Mouse (Mus musculus): ENCODE results near the gene Frmpd3.
A peak's percentile ranks its signal among the peaks of the same experiment; 100 is the strongest.
"Not testable (repeated sequence)": the region's sequence is repeated elsewhere in the genome, so short reads cannot be mapped to it uniquely, and the experiment has no call there.

The Frmpd3 gene

DNA sequence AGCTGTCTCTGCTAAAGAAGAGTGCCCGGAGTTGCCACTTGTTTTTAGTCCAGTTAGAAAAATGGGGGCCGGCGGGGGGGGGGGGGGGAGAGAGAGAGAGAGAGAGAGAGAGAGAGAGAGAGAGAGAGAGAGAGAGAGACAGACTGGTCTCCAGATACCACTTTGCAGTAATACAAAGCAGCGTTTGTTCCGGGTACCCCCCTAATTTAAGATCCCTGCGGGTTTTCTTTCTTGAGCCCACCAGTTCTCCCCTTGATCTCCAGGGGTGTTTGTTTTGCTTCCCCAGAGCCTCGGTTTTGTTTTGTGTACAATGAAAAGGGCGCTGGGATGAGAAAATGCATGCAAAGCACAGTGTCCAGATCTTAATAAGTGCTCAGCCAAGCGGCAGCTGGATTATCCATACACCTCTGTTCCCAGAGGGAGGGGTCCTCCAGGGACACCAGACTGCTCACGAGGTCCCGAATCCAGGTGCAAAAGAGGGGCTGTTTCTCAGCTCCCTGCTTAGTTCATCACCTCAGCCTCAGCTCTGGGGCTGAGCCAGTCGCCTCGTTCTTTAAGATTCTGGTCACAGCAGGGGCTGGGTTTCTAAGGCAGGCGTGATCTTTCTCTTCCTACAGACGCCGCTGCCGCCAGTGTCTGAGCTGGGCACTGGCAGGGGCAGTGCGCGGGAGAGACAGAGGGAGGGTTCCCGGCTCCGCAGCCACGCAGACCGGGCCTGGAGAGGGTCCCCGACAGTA is at the start of gene Frmpd3:
TSS of gene Frmpd3 (plus strand) at position 608 of the 737 bp plus-strand sequence.
- DNase-seq (ENCODE audit: low read depth, low spot score) = no peak

DNA sequence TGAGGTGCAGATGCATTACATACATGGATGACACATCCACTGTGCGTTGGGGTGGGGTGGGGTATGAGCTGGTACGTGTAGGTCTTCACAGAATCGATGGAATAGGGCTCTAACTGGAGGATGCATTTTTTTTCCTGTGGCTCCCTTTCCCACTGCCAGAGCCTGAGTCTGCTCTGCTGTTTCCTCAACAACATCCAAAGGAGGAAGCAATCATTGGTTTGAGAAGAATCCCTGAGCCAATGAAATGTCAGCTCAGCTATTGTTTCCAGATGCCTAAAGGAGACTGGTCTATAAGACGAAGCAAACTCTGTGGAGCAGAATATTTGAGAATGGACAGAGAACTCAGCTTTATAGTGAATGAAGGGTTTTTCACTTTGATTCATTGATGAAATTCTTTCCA is 38.3 kb upstream of the Frmpd3 start:
- no peak for DNase-seq (ENCODE audit: low read depth, low spot score)

DNA sequence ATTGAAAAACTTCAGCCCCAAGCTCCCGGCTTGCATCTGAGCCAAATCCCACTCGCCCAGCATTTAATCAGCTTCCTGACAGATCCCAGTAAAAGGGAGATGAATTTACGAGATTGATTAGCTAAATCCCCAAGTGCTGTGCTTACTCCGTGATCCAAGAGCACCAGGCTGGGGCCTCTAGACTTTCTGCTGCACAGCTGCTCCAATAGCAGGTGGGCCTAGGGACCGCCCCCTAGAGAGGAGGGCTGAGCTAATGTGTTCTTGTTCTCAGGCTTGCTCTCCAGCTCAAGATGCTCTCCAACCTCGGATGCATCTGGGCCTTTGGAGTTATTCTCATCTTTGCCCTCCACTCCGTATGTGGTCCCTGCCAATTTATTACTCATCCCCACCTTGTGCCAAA is 36.4 kb upstream of the Frmpd3 start:
- DNase-seq (ENCODE audit: low read depth, low spot score) = no peak

DNA sequence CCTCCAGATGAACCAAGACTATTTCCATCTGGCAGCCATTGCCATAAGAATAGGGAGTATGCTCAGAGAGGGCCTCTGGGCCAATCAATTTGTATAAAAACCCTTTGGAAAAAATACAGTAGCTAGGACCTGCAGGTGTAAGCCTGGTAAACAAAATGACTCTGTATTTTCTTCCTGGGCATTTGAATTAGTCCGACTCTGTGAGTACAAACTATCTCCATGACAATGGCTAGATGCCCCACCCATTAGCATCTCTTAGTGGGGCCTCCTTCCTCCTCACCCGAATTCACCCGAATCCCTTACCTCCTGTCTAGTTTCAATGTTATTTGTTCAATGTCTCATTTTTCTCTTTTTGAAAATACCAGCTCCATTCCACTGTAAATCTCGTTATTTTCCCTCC is 24.1 kb upstream of the Frmpd3 start:
- no peak for DNase-seq (ENCODE audit: low read depth, low spot score)

DNA sequence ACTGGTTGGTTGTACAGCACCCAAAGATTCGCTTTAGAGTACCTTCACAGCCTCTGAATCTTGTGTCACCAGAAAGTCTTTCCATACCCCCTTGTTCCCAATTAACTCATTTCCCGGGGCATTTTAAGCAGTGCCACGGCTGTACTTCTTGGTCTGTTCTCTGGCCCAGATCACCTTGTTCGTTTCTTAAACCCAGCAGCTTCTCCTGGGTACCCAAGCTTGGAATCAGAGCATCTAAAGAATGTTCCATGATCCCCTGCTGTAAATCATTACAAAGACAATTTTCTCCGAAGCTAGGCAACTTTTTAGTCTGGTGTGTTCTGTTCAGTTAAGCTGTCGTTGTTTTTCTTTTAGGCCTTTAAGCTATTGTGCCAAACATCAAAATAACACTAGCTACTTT is 22.9 kb upstream of the Frmpd3 start:
- no peak for DNase-seq (ENCODE audit: low read depth, low spot score)

DNA sequence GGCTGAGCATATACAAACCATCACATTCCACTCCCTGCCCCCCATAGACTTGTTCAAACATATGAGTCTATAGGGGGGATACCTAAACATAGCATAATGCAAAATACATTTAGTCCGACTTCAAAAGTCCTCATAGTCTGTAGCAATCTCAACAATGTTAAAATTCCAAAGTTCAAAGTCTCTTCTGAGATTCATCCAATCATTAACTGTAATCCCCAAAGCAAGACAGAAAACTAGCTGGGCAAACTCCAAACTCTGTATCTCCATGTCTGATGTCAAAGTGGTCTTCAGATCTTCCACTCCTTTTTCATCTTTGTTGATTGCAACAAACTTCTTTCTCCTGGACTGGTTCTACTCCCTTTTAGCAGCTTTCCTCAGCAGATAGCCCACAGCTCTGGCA is 21.4 kb upstream of the Frmpd3 start:
- DNase-seq (ENCODE audit: low read depth, low spot score) = not testable (repeated sequence)

DNA sequence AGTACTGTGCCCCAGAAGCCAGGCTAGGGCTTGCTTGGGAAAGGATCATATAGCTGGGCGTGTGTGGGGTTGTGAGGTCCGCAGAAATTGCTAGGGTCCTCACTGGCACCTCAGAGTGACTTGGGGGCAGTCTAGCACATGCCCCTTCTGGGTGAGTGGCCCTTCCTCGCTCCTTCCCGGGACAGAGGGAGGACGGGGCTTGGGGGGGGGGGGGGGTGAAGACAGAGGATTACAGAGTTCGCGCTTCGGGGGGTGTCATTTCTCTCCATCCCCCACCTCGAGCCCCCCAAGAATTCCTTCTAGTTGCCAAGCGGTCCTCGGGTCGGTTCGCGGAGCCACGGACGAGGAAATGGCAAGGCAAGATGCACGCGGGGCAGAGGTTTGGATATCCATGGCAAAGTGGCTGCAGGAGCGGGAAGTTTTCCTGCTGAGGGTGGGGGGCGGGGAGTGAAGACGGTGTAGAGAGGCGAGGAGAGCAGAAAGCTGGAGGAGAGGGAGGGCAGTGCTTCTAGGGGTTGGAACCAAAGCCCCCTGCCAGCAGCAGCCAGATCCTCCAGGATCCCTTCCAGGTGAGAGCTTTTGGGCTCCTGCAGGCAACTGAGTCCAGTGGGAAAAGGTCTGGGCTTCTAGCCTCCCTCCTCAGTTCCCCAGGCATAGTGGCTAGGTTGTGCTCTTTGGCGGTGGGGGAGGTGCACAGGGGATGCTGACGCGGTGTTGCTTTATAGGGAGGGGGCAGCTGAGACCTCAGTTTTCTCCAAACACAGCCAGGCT is 515 bp downstream of the Frmpd3 start:
- DNase-seq (ENCODE audit: low read depth, low spot score) = no peak

DNA sequence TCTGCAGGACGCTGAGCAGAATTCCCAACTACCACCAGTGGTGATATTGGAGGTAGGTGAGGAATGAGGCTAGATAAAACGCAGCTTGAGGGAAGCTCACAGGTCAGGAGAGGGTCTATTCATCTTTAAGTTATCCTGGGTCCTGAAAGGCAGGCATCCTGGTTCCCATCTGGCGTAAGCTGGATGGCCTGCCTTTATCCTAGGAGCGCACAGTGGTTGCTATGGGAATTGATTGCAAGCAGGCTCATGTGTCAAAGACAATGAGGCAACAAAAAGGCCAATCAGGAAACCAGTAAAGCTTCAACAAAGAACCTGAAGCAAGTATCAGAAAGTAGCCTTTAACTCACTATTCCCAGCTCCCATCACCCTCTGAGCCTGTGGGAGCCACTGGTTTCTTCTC is 33.6 kb downstream of the Frmpd3 start:
- DNase-seq (ENCODE audit: low read depth, low spot score) = no peak

DNA sequence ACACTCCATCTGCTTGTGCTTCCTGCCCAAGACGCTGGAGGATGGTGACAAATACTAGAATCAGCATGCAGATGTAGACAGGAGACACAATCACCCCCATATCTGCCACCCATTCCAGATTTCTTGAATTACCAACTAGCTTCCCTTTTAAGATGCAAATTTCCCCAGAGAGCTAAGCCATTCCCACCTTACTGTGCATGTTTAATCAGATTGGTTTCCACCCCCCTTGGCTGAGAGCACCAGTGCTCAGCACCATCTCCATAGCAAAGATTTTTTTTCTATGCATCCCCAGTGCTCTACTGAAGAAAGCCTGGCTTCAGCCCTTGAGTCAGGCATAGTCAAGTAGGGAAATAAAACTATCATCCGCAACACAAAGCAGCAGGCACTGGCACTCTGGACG is 57.9 kb downstream of the Frmpd3 start:
- DNase-seq (ENCODE audit: low read depth, low spot score) = no peak

DNA sequence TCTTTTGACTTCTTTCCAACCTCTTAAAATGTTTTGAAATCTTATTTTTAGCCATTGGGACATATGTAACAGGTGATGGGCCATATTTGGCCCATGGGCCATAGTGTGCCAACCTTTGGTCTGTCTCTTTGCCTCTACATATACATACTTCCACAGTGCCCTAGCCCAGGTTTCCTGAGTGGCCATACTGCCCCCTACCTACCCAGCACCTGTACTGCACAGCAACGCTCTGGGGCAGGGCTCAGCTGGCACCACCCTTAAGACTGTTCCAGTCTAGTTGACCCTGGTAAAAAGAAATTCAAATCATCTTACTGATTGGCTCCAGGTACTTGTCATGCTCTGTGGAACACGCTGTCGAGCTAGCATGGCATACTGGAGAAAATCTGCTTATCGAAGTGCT is 60.8 kb downstream of the Frmpd3 start:
- DNase-seq (ENCODE audit: low read depth, low spot score) = no peak

DNA sequence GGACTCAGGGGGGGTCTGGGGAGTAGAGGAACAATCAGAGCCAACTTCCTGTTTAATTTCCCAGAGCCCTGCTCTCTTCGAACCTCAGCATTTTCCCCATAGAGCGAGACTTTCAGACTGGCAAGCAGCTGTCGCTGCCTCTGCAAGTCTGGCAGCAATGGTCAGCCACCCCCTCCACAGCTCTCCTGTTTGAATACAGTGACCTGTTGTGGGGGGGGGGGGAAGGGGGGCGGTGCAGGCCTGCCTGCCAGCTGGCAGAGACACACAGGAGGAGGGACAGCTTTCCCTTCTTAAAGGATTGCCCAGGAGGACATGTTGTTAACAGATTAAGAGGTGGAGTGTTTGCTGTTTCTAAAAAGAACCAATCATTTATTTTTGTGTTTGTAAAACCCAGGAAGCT is 64.0 kb downstream of the Frmpd3 start:
- no peak for DNase-seq (ENCODE audit: low read depth, low spot score)

DNA sequence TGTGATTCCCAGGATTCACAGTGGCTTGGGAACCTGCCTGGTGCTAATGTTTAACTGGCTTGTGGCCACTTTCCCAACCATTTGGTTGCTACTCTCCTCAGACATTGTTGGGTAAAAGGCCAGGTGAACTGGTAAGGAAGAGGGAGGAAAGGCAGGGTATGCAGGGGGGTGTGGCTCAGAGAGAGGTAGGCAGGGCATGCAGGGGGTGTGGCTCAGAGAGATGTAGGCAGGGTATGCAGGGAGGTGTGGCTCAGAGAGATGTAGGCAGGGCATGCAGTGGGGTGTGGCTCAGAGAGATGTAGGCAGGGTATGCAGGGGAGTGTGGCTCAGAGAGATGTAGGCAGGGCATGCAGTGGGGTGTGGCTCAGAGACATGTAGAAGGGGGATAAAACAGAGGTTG is 64.4 kb downstream of the Frmpd3 start:
- no peak for DNase-seq (ENCODE audit: low read depth, low spot score)

DNA sequence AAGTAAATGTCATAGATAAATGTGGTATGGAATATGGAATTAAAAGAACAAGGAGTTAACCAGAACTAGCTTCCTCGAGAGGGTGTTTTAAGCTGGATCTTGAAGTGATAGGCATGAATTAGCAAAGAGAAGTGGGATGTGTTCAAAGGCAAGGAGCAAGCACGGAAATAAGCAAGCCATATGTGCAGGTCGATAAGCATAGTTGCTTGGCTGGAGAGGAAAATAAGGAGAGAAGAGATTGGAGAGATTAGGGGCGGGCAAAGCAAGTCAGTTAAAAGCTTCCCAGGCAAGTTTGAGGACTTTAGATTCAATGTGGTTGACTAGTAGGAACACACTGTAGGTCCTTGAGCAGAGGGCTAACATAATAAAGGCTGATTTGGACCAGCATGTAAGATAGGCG is 65.5 kb downstream of the Frmpd3 start:
- DNase-seq (ENCODE audit: low read depth, low spot score) = no peak

DNA sequence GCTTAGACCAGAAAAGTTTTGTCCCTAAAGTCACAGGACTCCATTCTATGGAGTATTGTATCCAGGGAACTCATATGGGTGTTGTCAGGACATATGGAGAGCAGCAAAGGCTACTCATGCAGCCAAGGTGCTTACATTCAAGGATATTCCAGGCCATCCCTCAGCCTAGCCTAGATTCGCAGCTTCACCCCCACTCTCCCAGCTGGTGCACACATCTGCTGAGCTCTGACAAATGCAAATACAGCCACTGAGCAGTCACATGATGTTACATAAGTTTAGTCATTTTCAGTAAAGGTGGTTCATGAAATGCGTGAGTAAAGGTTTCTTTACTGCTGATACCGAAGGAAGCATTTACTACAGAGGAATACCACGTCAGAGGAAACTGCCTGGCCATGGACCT is 76.4 kb downstream of the Frmpd3 start:
- DNase-seq (ENCODE audit: low read depth, low spot score) = no peak

DNA sequence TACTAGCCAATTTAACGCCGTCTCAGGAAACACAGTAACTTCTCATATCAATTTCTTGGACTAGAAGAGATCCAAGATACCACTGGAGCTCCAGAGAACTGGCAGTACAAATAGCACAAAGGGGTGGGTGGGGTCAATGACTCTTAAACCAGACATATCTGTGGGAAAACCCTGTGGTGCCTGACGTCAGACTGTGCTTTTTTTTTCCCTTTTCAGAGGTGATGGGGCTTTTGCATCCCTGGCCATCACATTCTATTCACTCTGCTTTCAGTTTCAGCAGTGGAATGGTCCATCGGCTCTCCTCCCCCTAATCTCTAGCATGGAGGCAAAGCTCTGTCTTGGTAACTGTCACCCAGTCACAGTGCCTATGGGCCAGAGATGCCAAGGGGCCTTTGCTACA is 85.1 kb downstream of the Frmpd3 start:
- peak; percentile 3 for DNase-seq (ENCODE audit: low read depth, low spot score)

DNA sequence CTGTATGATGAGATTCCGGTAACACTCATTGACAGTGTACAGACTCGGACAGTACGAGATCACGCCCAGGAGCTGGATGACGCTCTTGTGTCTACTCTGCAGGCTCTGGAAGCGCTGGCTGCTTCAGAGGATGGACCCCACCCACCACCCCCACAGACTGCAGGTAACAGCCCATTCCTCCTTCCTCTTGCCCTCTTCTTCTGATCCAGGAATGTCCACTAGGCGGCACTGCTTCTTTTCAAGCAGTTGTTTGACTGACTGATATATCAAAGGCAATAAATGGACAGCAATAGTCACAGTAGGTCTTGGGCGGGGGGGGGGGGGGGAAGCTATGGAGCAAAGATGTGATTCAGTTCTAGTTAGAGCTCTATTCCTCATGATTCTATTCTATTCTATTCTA is 86.2 kb downstream of the Frmpd3 start:
- peak; percentile 9 for DNase-seq (ENCODE audit: low read depth, low spot score)

DNA sequence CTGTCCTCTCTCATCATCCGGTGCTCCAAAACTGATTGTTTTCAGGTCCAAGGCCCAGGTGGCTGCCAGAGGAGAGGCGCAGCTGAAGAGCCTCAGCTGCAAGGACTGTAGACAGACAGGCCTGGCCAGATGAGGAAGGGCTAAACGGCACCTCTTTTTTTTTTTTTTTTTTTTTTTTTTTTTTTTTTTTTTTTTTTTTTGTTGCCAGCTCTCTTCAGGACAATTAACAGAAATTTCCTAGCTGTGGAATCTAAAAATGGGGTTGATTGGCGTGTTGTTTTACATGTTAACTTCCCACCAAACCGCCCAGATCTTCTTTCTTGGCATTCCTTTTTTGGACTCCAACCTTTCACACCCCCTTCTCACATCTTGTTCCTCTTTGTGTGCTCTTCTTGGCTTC is 87.9 kb downstream of the Frmpd3 start:
- no peak for DNase-seq (ENCODE audit: low read depth, low spot score)

DNA sequence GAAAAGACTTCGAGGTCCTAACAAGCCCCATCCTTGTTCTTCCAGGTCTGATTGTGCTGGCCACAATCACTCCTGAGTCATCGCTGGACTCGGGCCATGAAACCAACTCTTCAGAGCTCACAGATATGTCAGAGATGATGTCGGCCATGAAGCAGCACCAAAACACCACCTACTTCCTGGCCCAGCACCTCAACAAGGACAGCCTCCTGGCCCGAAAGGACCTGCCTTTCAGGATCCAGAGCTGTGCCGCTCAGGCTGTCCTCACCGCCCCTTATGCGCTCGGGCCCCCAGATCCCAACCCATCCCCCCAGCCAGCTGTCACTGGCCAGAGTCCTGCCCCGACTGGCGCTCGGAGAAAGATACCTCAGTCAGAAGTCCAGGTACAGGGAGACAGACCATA is 88.4 kb downstream of the Frmpd3 start:
- peak; percentile 79 for DNase-seq (ENCODE audit: low read depth, low spot score)

DNA sequence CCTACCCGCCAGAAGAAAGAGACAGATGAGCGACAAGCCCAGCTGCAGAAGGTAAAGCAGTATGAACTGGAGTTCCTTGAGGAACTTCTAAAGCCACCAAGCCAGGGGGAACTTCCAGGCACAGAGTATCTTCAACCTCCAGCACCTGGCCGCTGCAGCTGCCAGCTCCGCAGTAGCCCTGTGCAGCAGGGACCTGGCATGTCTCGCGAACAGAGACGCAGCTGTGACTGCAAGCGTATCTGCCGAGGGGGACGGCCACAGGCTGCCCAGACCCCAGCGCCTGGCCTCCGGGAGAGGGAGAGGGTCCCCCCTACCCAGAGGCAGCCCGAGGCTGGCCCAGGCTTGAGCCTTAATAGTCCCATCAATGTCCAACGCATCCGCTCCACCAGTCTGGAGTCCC is 89.9 kb downstream of the Frmpd3 start:
- DNase-seq (ENCODE audit: low read depth, low spot score) = no peak

DNA sequence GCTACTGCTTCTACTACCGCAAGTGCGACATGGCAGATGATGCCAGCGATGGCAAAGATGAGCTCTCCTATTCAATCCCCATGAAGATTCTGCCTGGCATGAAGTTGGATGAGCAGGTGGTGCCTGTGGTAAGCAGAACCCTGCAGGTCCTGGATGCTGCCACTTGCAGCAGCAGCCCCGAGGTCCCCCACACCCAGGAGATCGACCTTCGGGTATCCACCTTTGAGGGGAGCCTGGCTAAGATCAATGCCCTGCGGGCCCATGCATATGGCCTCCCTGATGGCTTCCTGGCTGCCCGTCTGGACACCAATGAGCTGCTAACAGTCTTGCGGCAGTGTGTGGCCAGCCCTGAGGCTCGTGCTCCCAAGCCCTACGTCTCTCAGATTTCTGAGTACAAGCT is 90.7 kb downstream of the Frmpd3 start:
- no peak for DNase-seq (ENCODE audit: low read depth, low spot score)

DNA sequence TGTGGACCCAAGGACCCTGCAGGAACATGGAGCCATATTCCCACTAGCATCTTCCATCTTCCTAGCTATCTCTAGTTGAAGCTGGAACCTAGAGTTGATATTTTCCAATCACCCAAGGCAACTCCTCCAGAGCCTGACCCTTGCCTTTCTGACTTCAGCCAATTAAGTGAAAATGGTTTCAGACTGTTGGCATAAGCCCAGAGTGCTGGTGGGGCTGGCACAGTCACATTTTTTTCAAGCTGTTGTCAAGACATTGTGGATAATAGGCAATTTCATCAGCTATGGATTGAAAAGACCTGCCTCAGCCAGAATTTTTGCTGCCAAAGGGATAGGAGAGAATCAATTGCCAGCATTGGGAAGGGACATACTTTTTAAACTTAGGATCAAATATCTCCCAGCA is 95.8 kb downstream of the Frmpd3 start:
- DNase-seq (ENCODE audit: low read depth, low spot score) = no peak

DNA sequence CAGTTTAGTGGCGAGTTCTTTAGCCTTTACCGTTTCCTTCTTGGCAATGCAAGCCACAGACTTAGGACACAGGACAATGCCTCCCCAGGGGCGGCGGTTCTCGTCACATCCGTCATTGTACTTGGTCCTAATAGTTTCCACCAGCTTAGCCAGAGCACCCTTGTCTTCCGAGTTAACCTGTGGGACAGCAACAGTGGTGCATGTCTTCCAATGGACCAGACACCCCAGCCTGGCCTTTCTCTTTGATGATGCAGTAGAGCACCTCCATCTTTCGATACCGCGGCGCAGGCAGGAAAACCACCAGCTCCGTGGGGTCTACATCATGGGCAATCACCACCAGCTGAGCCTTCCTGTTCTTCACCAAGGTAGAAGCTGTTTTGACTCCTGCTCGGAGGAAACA is 103.5 kb downstream of the Frmpd3 start:
- DNase-seq (ENCODE audit: low read depth, low spot score) = no peak

DNA sequence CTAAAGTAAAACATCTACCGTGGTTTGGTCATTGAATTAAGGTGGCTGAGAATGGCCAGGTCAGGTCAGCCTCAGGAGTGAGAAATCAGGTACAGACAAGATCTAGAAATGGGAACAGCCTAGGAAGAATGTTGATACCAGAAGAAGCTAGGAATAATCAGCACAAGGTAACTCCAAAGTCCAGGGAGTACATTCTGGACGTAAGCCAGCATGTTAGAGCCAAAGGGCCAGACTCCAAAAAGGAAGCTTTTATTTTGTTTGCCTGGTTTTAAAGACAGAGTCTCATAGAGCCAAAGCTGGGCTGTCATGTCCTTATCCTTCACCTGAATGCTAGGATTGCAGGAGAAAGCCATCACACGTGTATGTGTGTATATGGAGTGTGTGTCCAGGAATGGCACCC is 108.0 kb downstream of the Frmpd3 start:
- no peak for DNase-seq (ENCODE audit: low read depth, low spot score)
